Comparison of ENCODE assay signal across 8 mouse cellular contexts in genomic region chr19:10602247-10602769, GRCm38 (mm10). TPM values are rescaled to one million over a fixed set of nuclear protein-coding genes. Genes with fewer than 3 reads are reported as not detected.
DNase-seq lines count a peak whose midpoint lies in the region; ATAC-seq and TF ChIP-seq lines count a peak whose summit lies in the region.

No protein-coding gene starts in this region.

- peaks cover 7% of the 10 kb centered on the region; the same call in 1 of the 2 replicates for H3K36me3 ChIP-seq in liver, embryonic 11.5 days (ENCODE audit: control insufficient read depth, insufficient read depth, low read length)

- ATAC-seq in liver, embryonic 11.5 days (replicated peaks; ENCODE audit: low FRiP score) = no peak
- ATAC-seq in granulocyte monocyte progenitor cell, adult 5-6 weeks (replicated peaks; ENCODE audit: poor library complexity, severe bottlenecking) = no peak

- peak overlapping the region; percentile 68 for H3K9ac ChIP-seq in liver, embryonic 11.5 days (ENCODE audit: low read depth, low read length)

- H3K4me3 ChIP-seq in embryonic fibroblast, embryonic 13.5 days (ENCODE audit: insufficient read depth, low read length) = peak overlapping the region; percentile 7; the same call in 1 of the 2 replicates
- H3K4me3 ChIP-seq in liver, embryonic 11.5 days (ENCODE audit: low read depth, low read length) = peak overlapping the region; percentile 30

- intact Hi-C loops in left cerebral cortex, postnatal 14 days (cut with DNase I) = no loop called here

- DNase-seq in heart, adult 11 months = peak; percentile 93
- no peak for DNase-seq in heart, adult 18-20 months
- peak; percentile 89 for DNase-seq in 3T3-L1 (ENCODE audit: low read depth, low spot score)
- no peak for DNase-seq in liver, embryonic 11.5 days (ENCODE audit: low spot score)
- no peak for DNase-seq in left cerebral cortex, postnatal 14 days (ENCODE audit: low spot score in 2 of 2)
- DNase-seq in gastrocnemius, postnatal 4 days (ENCODE audit: low spot score in 2 of 2) = no peak

- H3K27me3 ChIP-seq in liver, embryonic 11.5 days (replicated peaks; ENCODE audit: control insufficient read depth, insufficient read depth, low read length) = no peaks in the 10 kb centered on the region

- 26% methylated on average over 6 of the region's 6 CpGs for WGBS in liver, embryonic 11.5 days

- peaks cover 18% of the 10 kb centered on the region for H3K4me1 ChIP-seq in embryonic fibroblast, embryonic 13.5 days (ENCODE audit: control insufficient read depth, insufficient read depth, low read length)
- H3K4me1 ChIP-seq in liver, embryonic 11.5 days (replicated peaks; ENCODE audit: control insufficient read depth, insufficient read depth, low read length) = peaks cover 35% of the 10 kb centered on the region

- no peak; the same call in 1 of the 2 replicates for TF ChIP-seq POLR2A in embryonic fibroblast, embryonic 13.5 days (IDR thresholded peaks at IDR 0.05; ENCODE audit: low read depth, low read length)

- no peak for TF ChIP-seq CTCF in embryonic fibroblast, embryonic 13.5 days (IDR thresholded peaks at IDR 0.05; ENCODE audit: borderline replicate concordance, insufficient read depth, low read length)

- H3K9me3 ChIP-seq in liver, embryonic 11.5 days (ENCODE audit: control insufficient read depth, low read length) = no peaks in the 10 kb centered on the region

- H3K27ac ChIP-seq in embryonic fibroblast, embryonic 13.5 days (ENCODE audit: insufficient read depth, low read length) = peak overlapping the region; percentile 93
- peak overlapping the region; percentile 86 for H3K27ac ChIP-seq in liver, embryonic 11.5 days (ENCODE audit: low read depth, low read length)

- peak overlapping the region; percentile 66 for H3K4me2 ChIP-seq in liver, embryonic 11.5 days

RNA-seq across cellular contexts. Expression of gene Ddb1, which starts 2.8 kb away (rescaled TPM):
- total RNA-seq in heart, adult 18-20 months (2021) = 100 to 1,000 TPM; 135 to 160 TPM
- 545 and 617 TPM in 2 replicates for polyA plus RNA-seq in embryonic fibroblast, embryonic 13.5 days (2011; ENCODE audit: insufficient read length, low read depth, missing spikeins)
- 311 and 347 TPM in 2 replicates for polyA plus RNA-seq in liver, embryonic 11.5 days (2014; fragmentation: Nextera tagmentation; extraction: Ambion mirVana)
- total RNA-seq in granulocyte monocyte progenitor cell, adult 5-6 weeks (2014; fragmentation: Nextera tagmentation) = 174 and 186 TPM in 2 replicates
- total RNA-seq in granulocyte monocyte progenitor cell, adult 5-6 weeks (2017) = 345 and 427 TPM in 2 replicates
- total RNA-seq in left cerebral cortex, postnatal 14 days (2021) = 100 to 1,000 TPM; 195 to 201 TPM
- total RNA-seq in gastrocnemius, postnatal 4 days (2021) = 100 to 1,000 TPM; 338 to 352 TPM

RNA-seq across cellular contexts. Expression of gene Tkfc, which starts 3.1 kb away (rescaled TPM):
- 1 to 10 TPM; 9.6 to 9.7 TPM for total RNA-seq in heart, adult 18-20 months (2021)
- 19.8 and 24.0 TPM in 2 replicates for polyA plus RNA-seq in embryonic fibroblast, embryonic 13.5 days (2011; ENCODE audit: insufficient read length, low read depth, missing spikeins)
- 16.1 and 16.2 TPM in 2 replicates for polyA plus RNA-seq in liver, embryonic 11.5 days (2014; fragmentation: Nextera tagmentation; extraction: Ambion mirVana)
- 12.8 and 13.0 TPM in 2 replicates for total RNA-seq in granulocyte monocyte progenitor cell, adult 5-6 weeks (2014; fragmentation: Nextera tagmentation)
- total RNA-seq in granulocyte monocyte progenitor cell, adult 5-6 weeks (2017) = 5.0 and 7.1 TPM in 2 replicates
- 10 to 100 TPM; 24.7 to 26.2 TPM for total RNA-seq in left cerebral cortex, postnatal 14 days (2021)
- 10 to 100 TPM; 13.3 to 14.0 TPM for total RNA-seq in gastrocnemius, postnatal 4 days (2021)

RNA-seq across cellular contexts. Expression of gene Tmem138, which starts 25.1 kb away (rescaled TPM):
- total RNA-seq in heart, adult 18-20 months (2021) = 1 to 10 TPM; 1.4 to 2.1 TPM
- 21.1 and 22.8 TPM in 2 replicates for polyA plus RNA-seq in embryonic fibroblast, embryonic 13.5 days (2011; ENCODE audit: insufficient read length, low read depth, missing spikeins)
- 32.6 and 33.3 TPM in 2 replicates for polyA plus RNA-seq in liver, embryonic 11.5 days (2014; fragmentation: Nextera tagmentation; extraction: Ambion mirVana)
- 24.4 and 28.6 TPM in 2 replicates for total RNA-seq in granulocyte monocyte progenitor cell, adult 5-6 weeks (2014; fragmentation: Nextera tagmentation)
- total RNA-seq in granulocyte monocyte progenitor cell, adult 5-6 weeks (2017) = 5.8 and 8.1 TPM in 2 replicates
- 10 to 100 TPM; 11.2 to 13.2 TPM for total RNA-seq in left cerebral cortex, postnatal 14 days (2021)
- total RNA-seq in gastrocnemius, postnatal 4 days (2021) = 1 to 10 TPM; 5.2 TPM

RNA-seq across cellular contexts. Expression of gene Cyb561a3, which starts 25.3 kb away (rescaled TPM):
- 10 to 100 TPM; 12.3 to 14.2 TPM for total RNA-seq in heart, adult 18-20 months (2021)
- 19.7 and 20.5 TPM in 2 replicates for polyA plus RNA-seq in embryonic fibroblast, embryonic 13.5 days (2011; ENCODE audit: insufficient read length, low read depth, missing spikeins)
- 14.9 and 18.5 TPM in 2 replicates for polyA plus RNA-seq in liver, embryonic 11.5 days (2014; fragmentation: Nextera tagmentation; extraction: Ambion mirVana)
- total RNA-seq in granulocyte monocyte progenitor cell, adult 5-6 weeks (2014; fragmentation: Nextera tagmentation) = 35.1 and 39.7 TPM in 2 replicates
- total RNA-seq in granulocyte monocyte progenitor cell, adult 5-6 weeks (2017) = 21.7 and 31.3 TPM in 2 replicates
- total RNA-seq in left cerebral cortex, postnatal 14 days (2021) = 10 to 100 TPM; 11.8 to 12.1 TPM
- 1 to 10 TPM; 6.5 to 8.3 TPM for total RNA-seq in gastrocnemius, postnatal 4 days (2021)

RNA-seq across cellular contexts. Expression of gene Vwce, which starts 31.7 kb away (rescaled TPM):
- under 1 TPM in 1 of 2 experiments, not detected in 1; 0.31 TPM for total RNA-seq in heart, adult 18-20 months (2021)
- 0.70 and 1.1 TPM in 2 replicates for polyA plus RNA-seq in embryonic fibroblast, embryonic 13.5 days (2011; ENCODE audit: insufficient read length, low read depth, missing spikeins)
- 7.8 and 10.4 TPM in 2 replicates for polyA plus RNA-seq in liver, embryonic 11.5 days (2014; fragmentation: Nextera tagmentation; extraction: Ambion mirVana)
- total RNA-seq in granulocyte monocyte progenitor cell, adult 5-6 weeks (2014; fragmentation: Nextera tagmentation) = not detected in 2 replicates
- 1.1 TPM in 1 of 2 replicates, not detected in the other for total RNA-seq in granulocyte monocyte progenitor cell, adult 5-6 weeks (2017)
- under 1 TPM; 0.37 to 0.76 TPM for total RNA-seq in left cerebral cortex, postnatal 14 days (2021)
- total RNA-seq in gastrocnemius, postnatal 4 days (2021) = under 1 TPM; 0.41 to 0.66 TPM

Comparison
In these comparisons a context has a peak if more than half of its experiments do, and no peak if none do; other contexts are left out.
1. DNase-seq: peak in heart, adult 11 months (single experiment) and 3T3-L1 (single experiment); none in heart, adult 18-20 months (0 of 2), liver, embryonic 11.5 days (single experiment), left cerebral cortex, postnatal 14 days (0 of 2) and gastrocnemius, postnatal 4 days (0 of 2).